ENCODE assay signal across 1 mouse cellular context in the genomic region with DNA sequence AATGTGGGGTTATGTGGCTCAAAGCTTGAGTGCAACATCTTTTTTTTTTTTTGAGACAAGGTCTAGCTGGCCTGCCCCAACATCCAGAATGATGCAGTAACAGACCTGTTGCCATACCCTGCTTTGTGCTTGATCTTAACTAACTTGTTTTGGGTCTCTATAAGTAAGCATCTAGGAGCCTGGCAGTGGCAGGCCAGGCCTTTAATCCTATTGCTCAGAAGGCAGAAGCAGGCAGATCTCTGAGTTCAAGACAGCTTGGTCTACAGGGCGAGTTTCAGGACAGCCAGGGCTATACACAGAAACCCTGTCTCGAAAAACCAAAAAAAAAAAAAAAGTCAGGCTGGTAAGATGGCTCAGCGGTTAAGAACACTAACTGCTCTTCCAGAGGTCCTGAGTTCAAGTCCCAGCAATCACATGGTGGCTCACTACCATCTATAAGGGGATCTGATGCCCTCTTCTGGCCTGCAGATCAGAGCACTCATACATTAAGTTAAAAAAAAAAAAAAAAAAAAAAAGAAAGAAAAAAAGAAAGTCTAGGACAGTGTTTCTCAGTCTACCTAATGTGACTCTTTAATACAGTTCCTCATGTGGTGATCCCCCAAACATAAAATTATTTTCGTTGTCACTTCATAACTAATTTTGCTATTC.
TF ChIP-seq lines count a peak whose summit lies in the region.

No protein-coding gene starts in this region.

TF ChIP-seq in MEL, 35 proteins besides CTCF, POLR2A, EP300 and RAD21 (continued from another document):
- TF ChIP-seq NELFE (IDR thresholded peaks at IDR 0.05; ENCODE audit: low read depth, low read length): no peak
- TF ChIP-seq KAT2A (conservative IDR thresholded peaks at IDR 0.05; ENCODE audit: low read depth, low read length): no peak
- TF ChIP-seq ZKSCAN1 (IDR thresholded peaks at IDR 0.05; ENCODE audit: low read depth, low read length): no peak
